Mouse (Mus musculus) small intestine, adult 2 months (tissue): ENCODE results near the gene Tnfrsf1a.
A peak's percentile ranks its signal among the peaks of the same experiment; 100 is the strongest.

Experiments used
- CTCF ChIP-seq: fragments of 200-500 bp; IDR thresholded peaks from 2 replicates; pipeline ENCODE4 v1.5.1; 2012; ENCODE audit warnings: low read depth, mild to moderate bottlenecking, control low read depth, inconsistent platforms, low read length, moderate library complexity, mixed read lengths; ENCODE audit not compliant: insufficient replicate concordance, insufficient read length; ENCODE audit errors: extremely low read depth
- POLR2A ChIP-seq: fragments of 200-500 bp; IDR thresholded peaks from 2 replicates; pipeline ENCODE4 v1.6.1; 2012; ENCODE audit warnings: low read depth, mild to moderate bottlenecking, control low read depth, inconsistent platforms, low read length, moderate library complexity

GRCm38 (mm10) chr6:125366133-125366532 is 17.0 kb downstream of the Tnfrsf1a start:
- TF ChIP-seq CTCF: peak; percentile 27; the same call in 1 of the 2 replicates
- TF ChIP-seq POLR2A: no peak
